Mouse (Mus musculus) Muller cell, postnatal 12 days (primary cell): ENCODE data around the gene Tph2.
"Not testable (repeated sequence)": the region's sequence is repeated elsewhere in the genome, so short reads cannot be mapped to it uniquely, and the experiment has no call there.

Experiments used
- DNase-seq: peaks from one replicate; pipeline ENCODE4 v3.0.0-alpha.2; 2015; ENCODE audit errors: inconsistent ontology term

The Tph2 gene

GRCm38 (mm10) chr10:115184697-115185096 is at the start of gene Tph2:
Tph2 (minus strand) TSS chr10:115185022.
- peak; percentile 81 for DNase-seq

DNA sequence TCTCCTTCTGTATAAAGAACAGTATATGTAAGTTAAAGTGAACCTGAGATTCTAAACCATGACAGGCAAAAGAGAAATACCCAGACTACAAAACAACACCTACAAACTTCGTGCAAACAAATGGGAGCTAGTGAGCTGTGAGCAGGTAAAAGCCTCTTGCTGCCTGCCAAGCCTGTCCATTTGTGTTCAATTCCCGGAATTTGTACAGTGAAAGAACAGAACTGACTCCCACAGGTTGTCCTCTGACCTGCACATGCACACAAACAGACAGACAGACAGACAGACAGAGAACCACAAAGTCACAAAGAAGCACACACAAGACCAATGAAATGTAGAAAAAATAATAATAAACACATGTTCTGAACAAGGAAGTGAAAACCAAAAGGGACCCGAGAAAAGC is 49.0 kb upstream of the Tph2 start:
- DNase-seq, result no peak

DNA sequence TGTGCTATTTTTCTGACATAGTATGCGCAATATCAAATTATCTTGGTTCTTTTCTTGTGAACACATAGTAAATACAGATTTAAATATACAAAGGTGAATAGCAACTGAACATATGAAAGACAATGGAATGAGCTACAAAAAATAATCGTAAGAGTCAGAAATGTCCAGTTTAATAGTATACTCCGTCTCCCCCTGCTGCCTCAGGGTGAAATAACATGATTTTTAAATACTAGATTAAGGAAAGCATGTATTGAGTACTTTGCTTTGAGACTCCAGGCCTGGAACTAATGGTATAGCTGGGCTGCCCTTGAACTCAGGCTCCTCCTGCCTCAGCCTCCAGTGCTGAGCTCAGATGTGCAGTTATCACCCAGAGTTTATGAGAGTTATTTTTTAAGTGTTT is 47.7 kb upstream of the Tph2 start:
- no peak for DNase-seq

- no peak for DNase-seq
Observed at GRCm38 (mm10) chr10:115229023-115229422, 44.2 kb upstream of the Tph2 start.

DNA sequence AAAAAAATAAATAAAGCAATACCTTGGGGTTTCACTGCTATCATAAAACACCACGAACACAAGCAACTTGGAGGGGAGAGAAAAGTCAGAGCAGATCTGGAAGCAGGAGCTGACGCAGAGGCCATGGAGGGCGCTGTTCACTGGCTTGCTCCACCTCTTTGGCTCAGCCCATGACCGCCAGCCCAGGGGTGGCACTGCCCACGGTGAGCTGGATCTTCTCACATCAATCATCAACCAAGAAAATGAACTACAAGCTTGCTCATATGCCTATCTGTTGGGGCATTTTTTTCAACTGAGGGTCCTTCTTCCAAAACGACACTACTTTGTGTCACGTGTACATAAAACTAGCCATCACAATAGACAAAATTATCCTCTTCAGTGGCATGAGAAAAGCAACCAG is 41.8 kb upstream of the Tph2 start:
- no peak for DNase-seq

DNA sequence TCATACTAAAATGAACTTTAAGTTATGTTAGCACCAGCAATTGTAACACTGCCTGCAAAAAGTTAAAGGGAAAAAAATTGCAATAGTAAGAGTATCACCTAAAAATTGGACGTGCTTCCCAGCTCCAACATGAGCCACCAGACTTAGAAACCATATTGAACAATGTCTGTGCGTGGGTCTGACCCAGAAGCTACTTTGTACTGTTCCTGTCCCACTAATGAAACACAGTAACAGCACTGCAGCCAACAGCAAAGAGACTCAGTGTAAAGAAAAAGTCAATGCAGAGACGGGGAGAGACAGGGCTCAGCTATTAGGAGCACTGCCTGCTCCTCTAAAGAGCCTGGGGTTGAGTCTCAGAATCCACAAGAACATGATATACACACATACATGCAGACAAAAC is 39.0 kb upstream of the Tph2 start:
- DNase-seq, result no peak

DNA sequence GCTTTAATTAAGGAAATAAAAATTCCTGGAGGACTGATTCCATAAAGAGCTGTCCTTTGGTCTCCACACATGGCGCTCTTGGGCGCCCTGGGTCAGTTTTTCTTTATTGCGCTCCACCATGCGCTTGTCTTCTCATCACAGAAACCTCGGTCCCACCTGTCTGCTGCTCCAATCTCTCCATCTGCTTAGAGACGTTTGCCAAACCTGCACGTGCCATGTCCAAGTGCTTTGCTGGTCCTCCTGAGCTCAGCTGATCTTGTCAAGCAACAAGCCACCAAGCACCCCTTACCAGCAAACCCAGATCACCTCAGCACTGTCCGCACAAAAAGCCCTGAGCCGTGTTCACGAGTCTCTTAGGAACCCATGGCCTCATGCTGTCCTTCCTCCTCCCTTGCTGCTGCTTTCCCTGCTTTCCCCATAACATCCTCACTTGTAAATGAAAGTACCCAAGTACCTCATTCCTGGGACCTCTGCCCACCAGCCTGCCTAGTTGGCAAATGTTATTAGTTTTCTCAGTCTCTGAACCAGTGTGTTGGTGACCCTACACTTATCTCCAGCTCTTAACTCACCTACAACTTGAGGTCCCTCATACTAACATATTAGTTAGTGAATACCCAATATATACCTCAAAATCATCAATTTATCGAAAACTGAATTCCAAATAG is 28.2 kb upstream of the Tph2 start:
- no peak for DNase-seq

DNA sequence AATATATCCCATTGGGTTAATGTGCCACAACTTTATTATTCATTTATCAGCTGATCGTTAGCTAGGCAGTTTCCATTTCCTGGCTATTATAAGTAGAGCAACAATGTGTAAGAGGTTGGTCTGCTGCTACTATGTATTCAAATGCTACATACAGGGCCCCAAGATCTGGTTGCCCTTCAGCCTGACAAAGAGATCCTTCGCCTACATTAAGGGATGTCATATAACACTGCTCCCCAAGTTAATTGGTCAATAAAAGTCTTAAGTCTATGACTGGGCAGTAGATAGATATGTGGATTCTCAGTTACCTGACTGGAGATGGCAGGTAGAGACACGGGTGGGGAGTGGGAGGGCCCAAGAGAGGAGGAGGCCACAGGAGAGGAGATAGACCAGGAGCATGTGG is 21.0 kb upstream of the Tph2 start:
- DNase-seq, result no peak

- DNase-seq, result no peak
Observed at GRCm38 (mm10) chr10:115205284-115205683, 20.5 kb upstream of the Tph2 start.

DNA sequence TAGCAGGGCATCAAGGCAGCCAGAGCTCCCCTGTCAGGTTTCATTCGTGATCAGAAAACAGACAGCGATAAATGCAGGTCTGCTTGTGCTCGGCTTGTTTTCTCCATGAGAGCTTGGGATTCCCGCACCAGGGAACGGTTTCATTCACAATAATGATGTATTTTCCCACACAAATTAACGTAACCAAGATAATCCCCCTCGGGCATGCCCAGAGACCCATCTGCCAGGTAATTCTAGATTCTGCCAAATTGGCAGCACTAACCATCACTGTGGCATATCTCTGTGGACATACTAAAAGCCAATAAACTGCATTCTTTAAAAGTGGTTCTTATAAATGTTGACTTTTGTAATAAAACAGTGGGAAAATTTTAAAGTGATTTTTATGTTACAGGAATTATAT is 6.4 kb upstream of the Tph2 start:
- no peak for DNase-seq

- DNase-seq, result no peak
Observed at GRCm38 (mm10) chr10:115187390-115187789, 2.6 kb upstream of the Tph2 start.

DNA sequence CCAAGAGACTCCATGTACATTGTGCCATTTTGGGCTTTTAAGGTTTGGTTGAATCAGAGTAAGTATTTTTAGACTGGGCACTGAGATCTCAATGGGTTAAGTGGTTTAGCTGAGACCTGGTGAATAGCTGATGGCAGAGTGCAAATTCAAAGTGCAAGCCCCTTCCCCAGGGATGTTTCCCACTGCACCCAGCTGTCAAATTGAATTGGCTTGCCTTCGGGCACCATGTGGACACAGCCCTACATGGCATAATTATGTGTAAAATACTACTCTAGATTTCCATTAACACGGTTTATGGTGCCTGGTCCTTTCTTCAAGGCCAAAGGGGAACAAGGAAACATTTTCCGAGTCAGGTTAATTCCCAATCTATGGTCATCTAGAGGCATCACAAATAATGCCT is 3.8 kb downstream of the Tph2 start:
- DNase-seq, result no peak

GRCm38 (mm10) chr10:115178019-115178418 is 6.8 kb downstream of the Tph2 start:
- not testable (repeated sequence) for DNase-seq

DNA sequence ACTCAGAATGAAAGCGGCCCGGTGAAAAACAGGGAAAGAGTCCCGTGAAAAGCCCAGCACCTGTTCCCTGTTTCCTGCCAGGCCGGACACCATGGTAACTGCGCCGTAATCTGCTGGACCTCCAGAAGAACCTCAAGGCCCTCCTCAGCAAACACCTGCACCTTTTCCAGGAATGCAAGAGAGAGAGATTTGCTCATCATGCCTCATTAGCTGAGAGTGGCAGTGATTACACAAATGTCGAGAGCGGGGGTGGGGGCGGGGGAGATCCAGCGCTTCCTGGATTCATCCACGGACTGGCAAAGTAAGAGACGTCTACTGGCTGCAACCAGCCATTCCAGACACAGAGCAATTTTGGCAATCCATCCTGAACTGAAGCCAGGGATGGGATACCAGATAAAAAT is 9.2 kb downstream of the Tph2 start:
- DNase-seq, result peak; percentile 62

DNA sequence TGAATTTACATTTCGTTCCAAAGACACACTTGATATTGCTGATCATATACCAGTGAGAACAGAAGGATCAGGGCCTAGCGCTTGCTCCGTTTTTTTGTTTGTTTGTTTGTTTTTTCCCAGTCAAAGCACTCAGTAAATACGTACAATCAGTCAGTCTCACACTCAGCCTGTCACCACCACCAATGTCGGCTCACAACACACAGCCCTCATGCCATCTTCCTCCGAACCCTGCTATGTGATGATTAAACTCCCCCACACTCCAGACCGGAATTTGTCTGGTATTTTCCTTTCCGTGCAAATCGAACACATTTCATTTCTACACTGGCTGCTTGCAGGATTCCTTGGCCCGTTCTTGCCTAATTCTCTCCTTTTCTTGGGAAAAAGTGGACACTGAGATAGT is 11.5 kb downstream of the Tph2 start:
- DNase-seq, result no peak

GRCm38 (mm10) chr10:115171351-115171818 is 13.4 kb downstream of the Tph2 start:
- DNase-seq, result peak; percentile 13

DNA sequence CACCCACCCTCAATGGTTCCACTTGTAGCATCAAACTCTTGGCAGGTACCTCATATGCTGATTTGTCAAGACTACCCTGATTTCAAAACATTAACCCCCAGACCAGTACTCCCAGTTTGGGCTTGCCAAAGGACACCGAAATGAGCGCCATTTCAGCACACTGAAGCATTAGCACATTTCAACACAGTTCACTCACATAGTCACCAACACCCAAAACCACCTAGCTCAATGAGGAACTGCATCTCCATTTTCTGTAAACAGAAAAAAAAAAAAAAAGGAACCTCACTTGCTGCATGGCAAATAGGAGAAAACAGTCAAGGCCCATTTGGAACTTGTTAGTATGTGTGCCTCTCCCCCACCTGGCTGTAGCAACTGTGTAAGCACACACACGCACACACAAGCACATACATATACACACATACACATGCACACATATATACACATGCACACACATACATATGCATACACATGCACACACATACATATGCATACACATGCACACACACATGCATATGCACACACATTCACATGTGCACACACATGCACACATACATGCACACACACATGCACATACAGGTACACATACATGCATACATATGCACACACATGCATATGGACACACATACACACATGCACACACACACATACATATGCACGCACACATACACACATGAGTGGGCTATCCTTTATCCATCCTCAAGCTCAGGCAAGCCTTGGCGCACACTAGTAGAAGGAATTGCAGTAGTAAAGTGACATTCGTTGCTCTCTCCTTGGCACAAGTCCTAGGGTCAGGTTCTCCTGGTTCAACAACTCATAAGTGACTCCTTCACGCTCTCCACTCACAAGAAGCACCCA is 14.1 kb downstream of the Tph2 start:
- DNase-seq, result no peak

DNA sequence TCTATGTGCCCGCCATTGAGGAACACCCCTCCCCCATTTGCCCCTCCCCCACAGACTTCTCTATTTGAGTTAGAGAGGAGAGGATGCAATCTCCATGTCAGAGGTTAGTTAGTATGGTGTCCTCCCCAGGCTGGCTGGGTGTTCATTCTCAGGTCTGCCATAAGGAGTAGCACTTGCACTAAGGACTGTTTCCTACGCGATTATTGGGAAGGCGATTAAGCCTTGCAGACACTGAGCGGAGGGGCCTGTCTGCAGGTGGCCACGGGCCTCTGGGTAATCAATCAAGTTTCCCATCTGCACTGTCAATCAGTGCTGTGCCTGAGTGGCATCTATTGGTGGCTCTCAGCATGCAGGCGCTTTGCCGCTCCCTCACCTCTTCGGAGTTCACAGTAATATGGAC is 15.4 kb downstream of the Tph2 start:
- DNase-seq, result no peak

- no peak for DNase-seq
Observed at GRCm38 (mm10) chr10:115160289-115160688, 24.5 kb downstream of the Tph2 start.

GRCm38 (mm10) chr10:115147308-115147707 is 37.5 kb downstream of the Tph2 start:
- DNase-seq, result no peak

GRCm38 (mm10) chr10:115146257-115146898 is 38.4 kb downstream of the Tph2 start:
- DNase-seq, result no peak

- no peak for DNase-seq
Observed at GRCm38 (mm10) chr10:115144542-115144941, 40.3 kb downstream of the Tph2 start.

- no peak for DNase-seq
Observed at GRCm38 (mm10) chr10:115143641-115144040, 41.2 kb downstream of the Tph2 start.
